Mouse (Mus musculus) liver, embryonic 13.5 days (tissue): Measurements from ENCODE around the gene Foxn2. TPM values are rescaled to one million over a fixed set of nuclear protein-coding genes. Genes with fewer than 3 reads are reported as not detected.
A peak's percentile ranks its signal among the peaks of the same experiment; 100 is the strongest.
"Not testable (repeated sequence)": the region's sequence is repeated elsewhere in the genome, so short reads cannot be mapped to it uniquely, and the experiment has no call there.

ENCODE experiments used
- ATAC-seq: fragments of 200-750 bp; cut with Nextera tagmentation; 2 replicates; pipeline ENCODE4 v1.8.0; 2017; ENCODE audit warnings: low read depth, mild to moderate bottlenecking, moderate number of reproducible peaks, moderate library complexity
- DNase-seq: peaks from one replicate; pipeline ENCODE4 v3.0.0; 2022
- H3K27ac ChIP-seq: fragments of 300-500 bp; sonication (generic); 2 replicates; pipeline ENCODE4 v1.5.1; 2015; ENCODE audit warnings: moderate library complexity, mild to moderate bottlenecking, inconsistent platforms
- H3K27me3 ChIP-seq: fragments of 300-500 bp; sonication (generic); 2 replicates; pipeline ENCODE4 v1.6.1; 2015; ENCODE audit warnings: mild to moderate bottlenecking, inconsistent platforms
- H3K36me3 ChIP-seq: fragments of 300-500 bp; sonication (generic); 2 replicates; pipeline ENCODE4 v1.6.1; 2015; ENCODE audit warnings: mild to moderate bottlenecking, inconsistent platforms
- H3K4me1 ChIP-seq: fragments of 300-500 bp; sonication (generic); replicated peaks from 2 replicates; pipeline ENCODE4 v1.6.1; 2015; ENCODE audit warnings: inconsistent platforms
- H3K4me2 ChIP-seq: fragments of 300-500 bp; sonication (generic); 2 replicates; pipeline ENCODE4 v1.6.1; 2015; ENCODE audit warnings: inconsistent platforms, mild to moderate bottlenecking, moderate library complexity
- H3K4me3 ChIP-seq: fragments of 300-500 bp; sonication (generic); replicated peaks from 2 replicates; pipeline ENCODE4 v1.5.1; 2015; ENCODE audit warnings: mild to moderate bottlenecking, inconsistent platforms
- H3K9ac ChIP-seq: fragments of 300-500 bp; sonication (generic); 2 replicates; pipeline ENCODE4 v1.6.1; 2015; ENCODE audit warnings: mild to moderate bottlenecking, inconsistent platforms
- H3K9me3 ChIP-seq: fragments of 300-500 bp; sonication (generic); replicated peaks from 2 replicates; pipeline ENCODE4 v1.6.1; 2016; ENCODE audit warnings: inconsistent platforms
- WGBS: fragments of 180-500 bp; shearing (Covaris S2); methylation state at CpG from one replicate; pipeline ENCODE4 v1.1.7; 2015; ENCODE audit not compliant: insufficient replicate concordance; 5-methylcytosine and 5-hydroxymethylcytosine counted together
- polyA plus RNA-seq: library from polyadenylated mRNA; unstranded; fragments of >200 nt; fragmentation: Nextera tagmentation; extraction: Ambion mirVana; gene quantifications from 2 replicates; pipeline ENCODE4 v1.2.1, GENCODE M21; 2015

Foxn2 gene
- polyA plus RNA-seq, 1 experiment from 2014 or later = 12.0 TPM

DNA sequence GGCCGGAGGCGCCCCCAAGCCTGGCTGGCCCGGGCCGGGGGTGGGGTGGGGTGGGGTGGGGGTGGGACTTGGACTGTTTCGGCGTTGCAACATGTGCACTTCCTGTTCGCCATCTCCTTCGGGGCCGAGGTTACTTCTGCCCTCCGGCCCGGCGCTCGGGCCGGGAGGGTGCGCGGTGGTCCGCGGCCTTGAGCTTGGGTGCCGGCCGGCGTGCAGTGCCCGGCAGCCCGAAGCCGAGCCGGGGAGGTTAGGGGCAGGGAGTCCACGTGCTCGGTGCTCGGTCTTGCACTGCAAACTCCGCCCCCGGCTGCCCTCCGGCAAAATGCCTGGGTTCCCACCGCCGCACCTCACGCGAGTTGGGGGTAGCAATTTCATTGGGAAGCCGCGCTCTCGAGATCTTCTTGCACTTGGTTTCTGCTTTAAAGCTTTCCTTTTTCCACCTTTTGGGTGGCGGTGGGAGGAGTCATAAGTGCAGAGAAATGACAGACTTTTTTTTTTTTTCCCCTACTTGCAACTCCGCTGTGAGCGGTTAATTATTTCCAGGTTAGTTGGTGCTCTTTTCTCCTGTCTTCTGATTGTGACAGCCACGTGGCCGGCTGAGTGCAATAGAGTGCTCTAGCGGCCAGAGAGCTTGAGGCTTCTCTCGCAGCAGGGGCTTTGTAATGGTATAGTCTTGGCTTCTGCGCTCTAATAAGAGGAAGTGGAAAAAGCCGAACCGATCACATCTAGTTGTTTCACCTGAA, 1.1 kb downstream of the Foxn2 start:
- ATAC-seq (peak; percentile 30), DNase-seq (peak; percentile 65)
- Histone ChIP-seq H3K36me3 (no peaks in the 10 kb centered on the region), H3K27me3 (no peaks in the 10 kb centered on the region), H3K4me3 (peak overlapping the region; percentile 95), H3K4me2 (peak overlapping the region; percentile 92), H3K9ac (peak overlapping the region; percentile 96), H3K4me1 (peaks cover 65% of the 10 kb centered on the region), H3K27ac (peak overlapping the region; percentile 89), H3K9me3 (peaks cover 3% of the 10 kb centered on the region; the same call in 1 of the 2 replicates)
- WGBS = under 1% methylated on average over 48 of the region's 48 CpGs

DNA sequence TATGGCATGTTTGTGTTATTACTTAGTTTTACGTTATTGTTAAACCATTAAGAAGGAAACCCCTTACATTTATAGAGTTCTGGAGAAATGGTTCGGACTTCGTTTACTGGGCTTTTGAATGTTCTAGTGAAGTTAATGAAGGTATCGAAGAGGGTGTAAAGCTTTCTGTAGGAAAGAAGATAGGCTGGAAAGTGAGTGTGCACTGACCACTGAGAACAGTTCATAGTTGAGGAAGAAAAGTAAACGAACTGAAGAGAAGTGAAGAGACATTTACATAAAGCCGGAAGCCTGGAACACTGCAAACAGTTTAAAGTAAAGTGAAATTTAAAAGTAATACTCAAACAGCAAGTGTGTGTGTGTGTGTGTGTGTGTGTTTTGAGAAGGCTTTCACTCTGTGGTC, 2.1 kb downstream of the Foxn2 start:
- ATAC-seq = no peak
- Histone ChIP-seq H3K9me3 (no peaks in the 10 kb centered on the region; the same call in 1 of the 2 replicates), H3K36me3 (no peaks in the 10 kb centered on the region), H3K9ac (peak overlapping the region; percentile 64), H3K4me2 (peak overlapping the region; percentile 60), H3K27me3 (no peaks in the 10 kb centered on the region), H3K27ac (peak overlapping the region; percentile 40), H3K4me1 (peaks cover 63% of the 10 kb centered on the region), H3K4me3 (peak overlapping the region; percentile 40)
- no peak for DNase-seq
- WGBS = 39% methylated on average over 6 of the region's 6 CpGs

DNA sequence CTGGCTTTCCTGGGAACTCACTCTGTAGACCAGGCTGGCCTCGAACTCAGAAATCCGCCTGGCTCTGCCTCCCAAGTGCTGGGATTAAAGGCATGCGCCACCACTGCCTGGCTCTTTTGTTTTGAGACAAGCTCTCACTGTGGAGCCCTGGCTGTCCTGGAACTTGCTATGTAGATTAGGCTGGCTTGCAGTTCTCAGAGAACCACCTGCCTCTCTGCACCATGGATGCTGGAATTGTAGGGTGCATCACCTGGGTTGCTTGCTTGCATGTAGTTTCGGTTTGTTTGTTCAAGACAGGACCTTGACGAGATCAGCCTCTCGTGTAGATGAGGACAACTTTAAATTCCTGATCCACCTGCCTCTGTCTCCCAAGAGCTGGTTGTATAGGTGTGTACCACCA, 2.7 kb downstream of the Foxn2 start:
- Histone ChIP-seq H3K4me1 (peaks cover 58% of the 10 kb centered on the region), H3K4me3 (peak overlapping the region; percentile 40), H3K9me3 (no peaks in the 10 kb centered on the region), H3K27me3 (no peaks in the 10 kb centered on the region), H3K27ac (peak overlapping the region; percentile 40), H3K36me3 (no peaks in the 10 kb centered on the region), H3K4me2 (peak overlapping the region; percentile 60), H3K9ac (peak overlapping the region; percentile 64)
- 73% methylated on average over 6 of the region's 6 CpGs for WGBS
- ATAC-seq (no peak), DNase-seq (no peak)

DNA sequence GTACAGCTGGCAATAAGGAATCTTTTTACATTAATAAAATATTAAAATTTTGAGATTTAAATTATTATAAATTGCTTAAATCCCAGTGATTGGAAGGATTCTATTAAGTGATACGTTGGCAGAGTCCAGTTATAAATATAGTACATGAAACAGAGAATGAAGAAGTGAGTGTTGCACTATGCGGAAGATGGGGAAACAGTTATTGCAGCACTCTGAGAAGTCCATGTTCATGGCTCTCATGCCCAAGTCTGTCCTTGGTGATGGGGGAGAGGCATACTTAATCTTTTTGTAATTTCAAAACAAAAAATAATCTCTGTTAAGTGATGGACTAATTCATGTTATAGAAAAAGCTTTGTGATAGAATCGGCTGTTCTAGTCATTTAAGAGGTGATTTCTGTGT, 17.6 kb downstream of the Foxn2 start:
- 75% methylated on average over 3 of the region's 3 CpGs for WGBS

DNA sequence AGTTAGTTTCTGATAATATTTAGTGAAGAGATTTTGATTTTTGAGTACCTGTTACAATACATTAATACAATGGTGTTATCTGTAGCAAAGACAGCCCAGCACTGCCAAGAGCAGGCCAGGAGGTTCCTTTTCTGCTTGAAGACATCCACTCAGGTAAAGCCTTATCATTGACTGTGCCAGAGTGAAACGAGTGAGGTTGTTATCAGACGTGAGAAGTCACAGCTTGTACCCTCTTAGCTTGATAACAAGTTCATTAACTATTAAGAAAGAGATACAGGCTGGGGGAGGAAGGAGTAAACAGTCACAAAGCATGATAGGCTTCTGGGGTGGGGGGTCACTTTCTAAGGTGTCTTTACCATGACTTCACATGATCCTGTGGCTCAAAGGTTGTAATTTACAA, 19.0 kb downstream of the Foxn2 start:
- WGBS = 11% methylated on average over 2 of the region's 2 CpGs
- ATAC-seq (peak; percentile 91), DNase-seq (peak; percentile 48)
- peak overlapping the region; percentile 54 for H3K9ac ChIP-seq
- no peaks in the 10 kb centered on the region for H3K27me3 ChIP-seq
- H3K4me1 ChIP-seq = peaks cover 45% of the 10 kb centered on the region
- 0 out of 2 replicates have a peak, but pooled peaks cover 10% of the 10 kb centered on the region for H3K36me3 ChIP-seq
- peak overlapping the region; percentile 49 for H3K4me2 ChIP-seq
- H3K9me3 ChIP-seq = no peaks in the 10 kb centered on the region
- H3K27ac ChIP-seq = peak overlapping the region; percentile 94
- H3K4me3 ChIP-seq = 0 out of 2 replicates have a peak overlapping the region, but pooled peaks have one; percentile 13

More for the DNA sequence above, 17.6 kb downstream of the Foxn2 start:
- Histone ChIP-seq H3K4me3 (no peak overlapping the region), H3K36me3 (0 out of 2 replicates have a peak, but pooled peaks cover 5% of the 10 kb centered on the region), H3K9ac (no peak overlapping the region), H3K4me2 (no peak overlapping the region), H3K27ac (no peak overlapping the region), H3K9me3 (no peaks in the 10 kb centered on the region), H3K4me1 (peaks cover 36% of the 10 kb centered on the region), H3K27me3 (no peaks in the 10 kb centered on the region)
- no peak for ATAC-seq
- DNase-seq = no peak

DNA sequence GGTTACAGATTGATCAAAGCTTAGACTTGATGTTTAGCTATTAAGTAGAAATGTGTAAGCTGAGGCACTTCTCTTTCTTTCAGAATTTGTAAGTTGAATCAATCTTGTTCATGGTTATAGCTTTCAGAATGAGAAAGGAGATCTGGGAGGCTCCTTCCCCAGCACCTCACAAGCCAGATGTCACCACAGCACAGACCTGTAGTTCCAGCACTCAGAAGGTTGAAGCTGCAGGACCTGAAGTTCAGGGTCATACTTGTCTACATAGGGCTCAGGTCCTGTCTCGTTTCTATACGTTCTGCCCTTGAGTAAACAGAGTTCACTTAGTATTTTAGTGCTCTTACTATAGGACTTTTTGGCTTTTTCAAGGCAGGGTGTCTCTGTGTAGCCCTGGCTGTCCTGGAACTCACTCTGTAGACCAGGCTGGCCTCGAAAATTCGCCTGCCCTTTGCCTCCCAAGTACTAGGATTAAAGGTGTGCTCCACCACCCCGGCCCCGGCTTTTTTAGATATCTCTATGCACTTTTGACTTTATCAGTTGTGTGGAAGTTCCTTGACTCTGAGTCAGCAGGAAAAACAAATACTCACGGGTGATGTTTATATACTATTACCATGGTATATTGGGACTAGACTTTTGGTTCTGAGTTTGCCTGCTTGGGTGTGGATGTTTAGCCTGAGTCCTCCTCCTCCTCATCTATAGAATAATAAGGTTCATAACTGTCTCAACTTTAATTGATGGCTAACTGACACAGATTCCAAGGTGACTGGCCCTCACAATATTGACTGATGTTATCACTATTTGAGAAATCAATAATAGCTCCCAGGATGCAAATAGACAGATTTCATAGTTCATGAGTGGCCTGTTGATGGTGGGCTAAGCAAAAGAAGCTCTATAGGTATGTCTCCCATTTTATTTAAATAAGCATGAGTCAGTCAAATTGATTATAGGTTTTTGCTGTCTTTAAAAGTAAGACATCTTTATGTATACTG, 19.7 kb downstream of the Foxn2 start:
- peak overlapping the region; percentile 54 for H3K9ac ChIP-seq
- peak overlapping the region; percentile 94 for H3K27ac ChIP-seq

DNA sequence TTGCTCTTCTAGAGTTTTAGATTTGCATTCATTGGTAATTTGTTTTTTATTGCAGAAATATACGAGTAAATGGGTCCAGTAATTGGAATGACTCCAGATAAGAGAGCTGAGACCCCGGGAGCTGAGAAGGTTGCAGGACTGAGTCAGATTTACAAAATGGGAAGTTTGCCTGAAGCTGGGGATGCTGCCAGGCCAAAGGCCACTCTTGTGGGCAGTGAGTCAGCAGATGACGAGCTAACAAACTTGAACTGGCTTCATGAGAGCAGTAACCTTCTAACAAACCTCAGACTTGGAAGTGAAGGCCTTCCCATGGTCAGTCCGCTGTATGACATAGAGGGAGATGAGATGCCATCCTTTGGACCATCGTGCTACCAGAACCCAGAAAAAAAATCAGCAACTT, 22.1 kb downstream of the Foxn2 start:
- peak overlapping the region; percentile 56; the same call in 1 of the 2 replicates for H3K27ac ChIP-seq
- no peak overlapping the region for H3K9ac ChIP-seq
- 52% methylated on average over 5 of the region's 5 CpGs for WGBS
- DNase-seq = no peak
- no peaks in the 10 kb centered on the region for H3K9me3 ChIP-seq
- no peak for ATAC-seq
- H3K4me1 ChIP-seq = peaks cover 74% of the 10 kb centered on the region
- no peak overlapping the region for H3K4me3 ChIP-seq
- no peaks in the 10 kb centered on the region for H3K27me3 ChIP-seq
- H3K36me3 ChIP-seq = peaks cover 16% of the 10 kb centered on the region
- no peak overlapping the region for H3K4me2 ChIP-seq

More for the DNA sequence above, 19.7 kb downstream of the Foxn2 start:
- Histone ChIP-seq H3K4me2 (peak overlapping the region; percentile 49), H3K36me3 (0 out of 2 replicates have a peak, but pooled peaks cover 10% of the 10 kb centered on the region), H3K4me1 (peaks cover 50% of the 10 kb centered on the region), H3K9me3 (no peaks in the 10 kb centered on the region), H3K4me3 (peak overlapping the region; percentile 13; the same call in 1 of the 2 replicates), H3K27me3 (no peaks in the 10 kb centered on the region)
- 29% methylated on average over 7 of the region's 7 CpGs for WGBS
- ATAC-seq (peak; percentile 65), DNase-seq (no peak)

DNA sequence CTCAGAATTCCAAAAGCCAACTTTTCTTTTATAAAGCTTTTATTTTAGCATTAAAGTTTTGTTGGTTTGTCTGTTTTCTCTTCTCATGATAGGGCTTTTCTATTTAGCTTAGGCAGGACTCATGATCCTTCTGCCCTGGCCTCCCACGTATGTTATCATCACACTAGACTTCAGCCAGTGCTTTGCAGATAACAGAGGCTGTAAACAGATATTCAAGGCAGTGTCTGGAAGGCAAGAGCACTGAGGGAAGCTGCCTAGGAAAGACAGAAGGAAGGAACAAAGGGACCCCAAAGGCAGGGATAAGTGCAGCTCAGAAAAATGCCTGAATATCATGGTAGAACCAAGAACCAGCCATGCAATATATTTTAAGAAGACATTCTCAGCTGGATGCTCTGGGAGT, 26.1 kb downstream of the Foxn2 start:
- 12% methylated on average over 1 of the region's 1 CpGs for WGBS

DNA sequence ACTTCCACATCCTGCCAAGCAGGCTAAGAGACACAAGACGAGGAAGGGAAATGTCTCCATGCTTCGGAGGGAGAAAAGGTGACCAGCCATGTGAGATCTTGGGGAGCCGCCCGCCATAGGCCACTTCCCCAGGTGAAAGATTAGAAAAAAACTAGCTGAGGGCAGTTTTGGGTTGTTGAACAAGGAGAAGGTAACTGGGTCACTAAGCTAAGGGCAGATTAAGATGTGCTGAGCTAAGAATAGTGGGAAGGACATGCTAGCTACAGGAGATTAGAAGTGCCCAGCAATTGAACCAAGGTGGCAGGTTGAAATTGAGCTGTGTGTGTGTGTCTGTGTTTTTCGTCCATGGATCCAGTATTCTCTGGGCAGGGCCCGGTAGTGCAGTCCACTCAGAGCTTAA, 27.2 kb downstream of the Foxn2 start:
- ATAC-seq (no peak), DNase-seq (no peak)
- WGBS = 80% methylated on average over 6 of the region's 6 CpGs
- H3K9me3 ChIP-seq = no peaks in the 10 kb centered on the region
- H3K36me3 ChIP-seq = peaks cover 54% of the 10 kb centered on the region
- H3K4me2 ChIP-seq = no peak overlapping the region
- no peak overlapping the region for H3K4me3 ChIP-seq
- peaks cover 48% of the 10 kb centered on the region for H3K4me1 ChIP-seq
- no peak overlapping the region for H3K9ac ChIP-seq
- no peaks in the 10 kb centered on the region for H3K27me3 ChIP-seq
- H3K27ac ChIP-seq = peak overlapping the region; percentile 87

More for the DNA sequence above, 26.1 kb downstream of the Foxn2 start:
- ATAC-seq (peak; percentile 95), DNase-seq (peak; percentile 48)
- Histone ChIP-seq H3K9ac (peak overlapping the region; percentile 23), H3K4me3 (0 out of 2 replicates have a peak overlapping the region, but pooled peaks have one; percentile 1), H3K4me2 (peak overlapping the region; percentile 55), H3K27ac (peak overlapping the region; percentile 87), H3K36me3 (peaks cover 49% of the 10 kb centered on the region), H3K27me3 (no peaks in the 10 kb centered on the region), H3K9me3 (no peaks in the 10 kb centered on the region), H3K4me1 (peaks cover 52% of the 10 kb centered on the region)

DNA sequence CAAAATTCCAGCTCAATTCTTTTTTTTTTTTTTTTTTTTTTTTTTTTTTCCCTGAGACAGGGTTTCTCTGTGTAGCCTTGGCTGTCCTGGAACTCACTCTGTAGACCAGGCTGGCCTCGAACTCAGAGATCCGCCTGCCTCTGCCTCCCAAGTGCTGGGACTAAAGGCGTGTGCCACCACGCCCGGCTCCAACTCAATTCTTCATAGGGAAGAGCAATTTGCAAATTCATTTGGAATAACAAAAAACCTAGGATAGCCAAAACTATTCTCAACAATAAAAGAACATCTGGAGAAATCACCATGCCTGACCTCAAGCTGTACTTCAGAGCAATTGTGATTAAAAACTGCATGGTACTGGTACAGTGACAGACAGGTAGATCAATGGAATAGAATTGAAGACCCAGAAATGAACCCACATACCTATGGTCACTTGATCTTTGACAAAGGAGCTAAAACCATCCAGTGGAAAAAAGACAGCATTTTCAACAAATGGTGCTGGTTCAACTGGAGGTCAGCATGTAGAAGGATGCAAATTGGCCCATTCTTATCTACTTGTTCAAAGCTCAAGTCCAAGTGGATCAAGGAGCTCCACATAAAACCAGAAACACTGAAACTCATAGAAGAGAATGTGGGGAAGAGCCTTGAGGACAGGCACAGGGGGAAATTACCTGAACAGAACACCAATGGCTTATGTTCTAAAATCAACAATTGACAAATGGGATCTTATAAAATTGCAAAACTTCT, 28.3 kb downstream of the Foxn2 start:
- Histone ChIP-seq H3K36me3 (peaks cover 46% of the 10 kb centered on the region), H3K4me1 (peaks cover 37% of the 10 kb centered on the region)
- not testable (repeated sequence) for H3K9me3 ChIP-seq, H3K4me2 ChIP-seq, ATAC-seq, H3K27me3 ChIP-seq, DNase-seq, H3K4me3 ChIP-seq, H3K27ac ChIP-seq, H3K9ac ChIP-seq
- WGBS = 93% methylated on average over 5 of the region's 5 CpGs
